Mouse (Mus musculus) kidney, adult 2 months (tissue): ENCODE measurements at regions not wholly inside any gene's neighbourhood (a gene's known extent, or its start where the extent isn't known, plus 50 kb on each side); places are given as distances from the start of the nearest gene placed in this dataset.
"Not testable (repeated sequence)": the region's sequence is repeated elsewhere in the genome, so short reads cannot be mapped to it uniquely, and the experiment has no call there.

ENCODE experiments used
- CTCF ChIP-seq: fragments of 200-500 bp; conservative IDR thresholded peaks from 2 replicates; pipeline ENCODE4 v1.5.1; 2011; ENCODE audit warnings: low read depth, mild to moderate bottlenecking, control low read depth, low read length, moderate library complexity, mixed read lengths; ENCODE audit not compliant: insufficient read depth, insufficient read length
- POLR2A ChIP-seq: fragments of 200-500 bp; IDR thresholded peaks from one replicate; pipeline ENCODE4 v1.6.1; 2011; ENCODE audit warnings: low read depth, low read length, control low read depth

- not testable (repeated sequence) for TF ChIP-seq POLR2A, CTCF
These were observed 350.3 kb upstream of the Ywhaq start for GRCm38 (mm10) chr12:21767717-21768116.
